Mouse (Mus musculus): ENCODE measurements around the gene 1810055G02Rik.

- TF ChIP-seq CTCF (IDR thresholded peaks at IDR 0.05; ENCODE audit: control insufficient read depth, insufficient read depth, insufficient read length), result no peak
- TF ChIP-seq MAX (IDR thresholded peaks at IDR 0.05), result no peak
Observed at GRCm38 (mm10) chr19:3753240-3753633, 45.1 kb downstream of the 1810055G02Rik start.
